Mouse (Mus musculus): ENCODE measurements at regions not wholly inside any gene's neighbourhood (a gene's known extent, or its start where the extent isn't known, plus 50 kb on each side); places are given as distances from the start of the nearest gene placed in this dataset.

DNA sequence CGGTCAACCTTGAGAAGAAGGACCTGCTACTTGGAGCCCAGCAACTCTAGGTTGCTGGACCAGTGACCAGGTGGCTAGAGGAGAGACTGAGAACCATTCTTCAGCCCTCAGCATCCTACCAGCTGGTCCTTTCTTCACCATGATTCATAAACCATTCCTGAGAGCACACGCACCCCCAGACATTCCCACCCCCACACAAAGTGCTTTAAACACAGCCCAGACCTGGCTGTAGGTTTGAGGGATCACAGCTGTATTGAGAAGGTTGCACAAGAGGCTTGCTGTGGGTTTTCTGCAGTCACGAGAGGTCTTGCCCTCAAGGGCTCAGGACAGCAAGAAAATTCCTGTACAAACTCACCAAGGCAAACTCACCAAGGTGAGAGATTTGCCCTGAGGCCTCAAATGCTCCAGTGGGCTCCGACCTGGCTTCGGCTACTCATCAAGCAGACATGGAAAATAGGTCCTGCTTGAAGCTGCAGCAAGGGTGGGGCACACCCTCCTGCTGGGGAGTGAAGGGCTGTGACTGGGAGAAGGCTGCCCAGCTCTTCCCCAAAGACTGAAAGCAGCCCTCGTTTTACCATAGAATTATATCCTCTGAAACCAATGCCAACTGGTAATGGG is 161.9 kb upstream of the Lnx1 start:
- Histone ChIP-seq H3K27me3 (ENCODE audit: insufficient read depth, low read length) (no peaks in the 10 kb centered on the region), H3K4me2 (ENCODE audit: low read depth) (no peak overlapping the region), H3K9me3 (ENCODE audit: low read length) (no peaks in the 10 kb centered on the region), H3K4me1 (ENCODE audit: insufficient read depth) (no peaks in the 10 kb centered on the region), H3K27ac (ENCODE audit: low read depth, low read length) (no peak overlapping the region), H3K4me3 (ENCODE audit: low read depth, low read length) (no peak overlapping the region), H3K36me3 (ENCODE audit: insufficient read depth) (no peaks in the 10 kb centered on the region), H3K9ac (no peak overlapping the region)
- ATAC-seq (no peak), DNase-seq (no peak)
- TF ChIP-seq CTCF (IDR thresholded peaks at IDR 0.05; ENCODE audit: low read depth) = no peak
- 86% methylated on average over 6 of the region's 6 CpGs for WGBS

DNA sequence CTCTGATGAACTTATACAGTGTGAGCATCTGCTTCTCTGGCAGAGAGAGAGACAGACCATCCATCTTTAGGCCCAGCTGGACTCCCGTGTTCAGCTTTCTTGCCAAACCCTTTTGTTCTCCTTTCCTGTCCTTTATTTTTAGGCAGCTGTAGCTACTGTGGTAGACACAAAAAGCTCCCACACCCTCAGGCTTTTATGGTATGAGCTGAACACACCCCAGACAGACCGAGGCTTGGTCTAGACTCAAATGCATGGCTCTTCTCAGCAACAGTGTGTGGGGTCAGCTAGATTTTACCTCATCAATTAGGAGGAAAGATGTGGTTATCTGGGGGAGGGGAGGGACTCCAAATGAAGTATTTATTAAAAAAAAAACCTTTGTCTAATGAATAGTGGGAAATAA is 158.6 kb upstream of the Lnx1 start:
- WGBS = 43% methylated on average over 2 of the region's 2 CpGs

DNA sequence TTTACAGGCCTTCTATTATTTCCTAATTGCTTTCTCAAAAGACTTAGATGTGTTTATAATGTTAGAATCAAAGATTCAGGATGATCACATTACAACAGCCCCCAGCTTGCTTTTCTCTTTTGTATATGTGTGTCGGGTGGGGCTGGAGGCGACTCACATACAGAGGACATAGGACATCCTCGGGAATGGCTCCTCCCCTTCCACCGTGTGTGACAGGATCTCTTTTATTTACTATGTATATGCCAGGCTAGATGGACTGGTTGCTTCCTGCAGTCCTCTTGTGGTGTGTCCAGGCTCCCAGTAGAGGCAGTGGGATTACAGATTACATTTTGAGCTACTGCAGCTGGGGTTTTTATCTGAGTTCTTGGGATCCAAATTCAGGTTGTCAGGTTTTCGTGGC is 155.1 kb upstream of the Lnx1 start:
- H3K27ac ChIP-seq (ENCODE audit: low read depth, low read length) = no peak overlapping the region
- no peaks in the 10 kb centered on the region for H3K4me1 ChIP-seq (ENCODE audit: insufficient read depth)
- WGBS = 67% methylated on average over 5 of the region's 5 CpGs
- no peaks in the 10 kb centered on the region for H3K9me3 ChIP-seq (ENCODE audit: low read length)
- no peak overlapping the region for H3K4me3 ChIP-seq (ENCODE audit: low read depth, low read length)
- H3K9ac ChIP-seq = no peak overlapping the region
- H3K27me3 ChIP-seq (ENCODE audit: insufficient read depth, low read length) = no peaks in the 10 kb centered on the region
- no peak for ATAC-seq
- DNase-seq = no peak
- H3K36me3 ChIP-seq (ENCODE audit: insufficient read depth) = no peaks in the 10 kb centered on the region
- H3K4me2 ChIP-seq (ENCODE audit: low read depth) = no peak overlapping the region
- no peak for TF ChIP-seq CTCF (IDR thresholded peaks at IDR 0.05; ENCODE audit: low read depth)

More for the DNA sequence above, 158.6 kb upstream of the Lnx1 start:
- Histone ChIP-seq H3K4me1 (ENCODE audit: insufficient read depth) (no peaks in the 10 kb centered on the region), H3K27me3 (ENCODE audit: insufficient read depth, low read length) (no peaks in the 10 kb centered on the region), H3K27ac (ENCODE audit: low read depth, low read length) (no peak overlapping the region), H3K9me3 (ENCODE audit: low read length) (no peaks in the 10 kb centered on the region), H3K4me2 (ENCODE audit: low read depth) (no peak overlapping the region), H3K9ac (no peak overlapping the region), H3K4me3 (ENCODE audit: low read depth, low read length) (no peak overlapping the region), H3K36me3 (ENCODE audit: insufficient read depth) (no peaks in the 10 kb centered on the region)
- no peak for TF ChIP-seq CTCF (IDR thresholded peaks at IDR 0.05; ENCODE audit: low read depth)
- DNase-seq (no peak), ATAC-seq (no peak)

DNA sequence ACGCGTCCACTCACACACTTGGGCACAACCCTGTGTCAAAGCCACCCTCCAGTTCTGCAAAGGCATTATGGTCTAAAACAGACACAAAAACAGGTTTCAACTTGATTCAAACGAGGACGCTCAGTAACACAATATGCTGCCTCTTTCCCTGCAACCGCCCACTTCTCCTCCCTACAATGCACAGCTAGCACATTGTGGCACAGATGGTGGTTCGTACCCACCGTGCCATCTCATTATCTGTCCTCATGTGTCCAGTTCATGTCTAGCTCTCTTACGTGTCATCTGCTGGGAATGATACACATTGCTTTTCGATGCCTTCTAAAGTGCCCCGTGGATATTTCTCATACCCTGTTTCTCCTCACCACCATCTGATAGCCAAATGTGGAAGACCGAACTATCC is 154.4 kb upstream of the Lnx1 start:
- Histone ChIP-seq H3K9ac (no peak overlapping the region), H3K4me2 (ENCODE audit: low read depth) (no peak overlapping the region), H3K9me3 (ENCODE audit: low read length) (no peaks in the 10 kb centered on the region), H3K4me3 (ENCODE audit: low read depth, low read length) (no peak overlapping the region), H3K27ac (ENCODE audit: low read depth, low read length) (no peak overlapping the region), H3K27me3 (ENCODE audit: insufficient read depth, low read length) (no peaks in the 10 kb centered on the region), H3K36me3 (ENCODE audit: insufficient read depth) (no peaks in the 10 kb centered on the region), H3K4me1 (ENCODE audit: insufficient read depth) (no peaks in the 10 kb centered on the region)
- WGBS = 68% methylated on average over 11 of the region's 11 CpGs
- peak; percentile 81 for ATAC-seq
- DNase-seq = peak; percentile 41
- no peak for TF ChIP-seq CTCF (IDR thresholded peaks at IDR 0.05; ENCODE audit: low read depth)

DNA sequence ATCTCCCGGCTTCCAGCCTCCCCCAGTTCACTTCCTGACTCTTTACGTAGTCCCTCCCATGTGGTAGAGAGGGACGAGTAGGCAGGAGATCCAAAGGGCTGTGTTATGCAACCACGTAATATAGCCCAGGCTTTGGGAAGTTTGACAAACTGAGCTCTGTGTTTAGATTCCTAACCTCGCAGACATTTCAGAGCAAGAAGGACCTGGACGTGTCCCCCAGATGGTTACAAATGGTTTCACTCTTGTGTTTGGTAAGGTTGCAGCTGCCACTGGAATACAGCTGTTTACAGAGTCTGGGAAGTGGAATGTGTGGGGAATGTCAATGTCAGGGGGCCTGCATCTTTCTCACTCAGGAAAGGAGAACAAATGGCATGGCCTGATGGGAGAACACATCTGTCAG is 145.1 kb upstream of the Lnx1 start:
- H3K4me2 ChIP-seq (ENCODE audit: low read depth) = no peak overlapping the region
- DNase-seq (no peak), ATAC-seq (no peak)
- H3K9me3 ChIP-seq (ENCODE audit: low read length) = no peaks in the 10 kb centered on the region
- no peak overlapping the region for H3K4me3 ChIP-seq (ENCODE audit: low read depth, low read length)
- 81% methylated on average over 6 of the region's 6 CpGs for WGBS
- H3K27ac ChIP-seq (ENCODE audit: low read depth, low read length) = no peak overlapping the region
- no peak overlapping the region for H3K9ac ChIP-seq
- H3K27me3 ChIP-seq (ENCODE audit: insufficient read depth, low read length) = no peaks in the 10 kb centered on the region
- H3K4me1 ChIP-seq (ENCODE audit: insufficient read depth) = no peaks in the 10 kb centered on the region
- no peaks in the 10 kb centered on the region for H3K36me3 ChIP-seq (ENCODE audit: insufficient read depth)
- no peak for TF ChIP-seq CTCF (IDR thresholded peaks at IDR 0.05; ENCODE audit: low read depth)

DNA sequence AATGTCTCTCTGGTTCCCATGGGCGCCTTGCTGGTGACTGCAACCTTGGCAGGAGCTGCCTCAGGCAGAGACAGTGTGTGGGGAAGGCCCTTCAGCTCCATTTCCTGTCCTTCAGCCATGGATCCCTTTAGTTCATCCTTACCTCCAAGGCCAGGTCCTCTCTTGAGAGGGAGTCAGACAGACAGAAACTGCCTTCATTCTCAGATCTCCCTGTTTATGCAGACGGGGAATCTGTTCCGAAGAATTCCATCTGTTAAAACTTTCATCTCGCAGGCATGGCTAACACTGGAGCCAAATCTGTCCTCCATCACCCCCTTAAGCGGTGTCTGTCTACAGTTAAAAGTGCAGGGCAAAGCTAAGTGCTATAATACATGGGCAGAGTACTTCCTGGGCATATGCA is 144.0 kb upstream of the Lnx1 start:
- Histone ChIP-seq H3K4me2 (ENCODE audit: low read depth) (no peak overlapping the region), H3K9ac (no peak overlapping the region), H3K27ac (ENCODE audit: low read depth, low read length) (peak overlapping the region; percentile 54; the same call in 1 of the 2 replicates), H3K36me3 (ENCODE audit: insufficient read depth) (no peaks in the 10 kb centered on the region), H3K4me3 (ENCODE audit: low read depth, low read length) (no peak overlapping the region), H3K27me3 (ENCODE audit: insufficient read depth, low read length) (no peaks in the 10 kb centered on the region), H3K4me1 (ENCODE audit: insufficient read depth) (no peaks in the 10 kb centered on the region), H3K9me3 (ENCODE audit: low read length) (no peaks in the 10 kb centered on the region)
- peak; percentile 73 for ATAC-seq
- peak; percentile 56 for DNase-seq
- TF ChIP-seq CTCF (IDR thresholded peaks at IDR 0.05; ENCODE audit: low read depth) = no peak
- WGBS = 67% methylated on average over 5 of the region's 5 CpGs

DNA sequence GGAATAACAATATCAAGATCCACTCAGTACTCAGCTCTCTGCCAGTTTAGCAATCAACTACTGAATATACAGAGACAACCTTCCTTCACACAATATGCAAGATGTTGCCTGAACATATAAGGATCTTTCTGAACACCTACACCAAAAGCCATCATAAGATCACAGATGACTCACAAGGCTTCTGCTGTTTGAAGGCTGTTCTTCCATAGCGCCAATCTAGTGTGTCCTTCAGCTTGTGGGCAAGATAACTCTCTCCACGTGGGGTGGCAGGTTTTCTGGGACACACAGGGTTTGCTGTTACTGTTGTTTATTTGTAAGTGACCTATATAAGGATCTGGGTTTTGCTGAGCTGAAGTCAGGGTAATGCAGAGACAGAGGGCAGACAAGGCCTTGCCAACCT is 131.7 kb upstream of the Lnx1 start:
- no peaks in the 10 kb centered on the region for H3K9me3 ChIP-seq (ENCODE audit: low read length)
- H3K4me1 ChIP-seq (ENCODE audit: insufficient read depth) = no peaks in the 10 kb centered on the region
- H3K27me3 ChIP-seq (ENCODE audit: insufficient read depth, low read length) = no peaks in the 10 kb centered on the region
- H3K4me3 ChIP-seq (ENCODE audit: low read depth, low read length) = no peak overlapping the region
- no peak overlapping the region for H3K9ac ChIP-seq
- 90% methylated on average over 2 of the region's 2 CpGs for WGBS
- DNase-seq (no peak), ATAC-seq (no peak)
- no peak overlapping the region for H3K4me2 ChIP-seq (ENCODE audit: low read depth)
- TF ChIP-seq CTCF (IDR thresholded peaks at IDR 0.05; ENCODE audit: low read depth) = no peak
- H3K36me3 ChIP-seq (ENCODE audit: insufficient read depth) = no peaks in the 10 kb centered on the region
- no peak overlapping the region for H3K27ac ChIP-seq (ENCODE audit: low read depth, low read length)

Data from forebrain, postnatal 0 days (tissue).